Mouse (Mus musculus) liver, embryonic 14.5 days (tissue): ENCODE results near the gene RPS10-NUDT3.

Source experiments
- CTCF ChIP-seq: IDR thresholded peaks from 2 replicates; pipeline ENCODE4 v1.5.1; 2016; ENCODE audit warnings: antibody characterized with exemption, low read depth, control low read depth
- EP300 ChIP-seq: IDR thresholded peaks from 2 replicates; pipeline ENCODE4 v1.6.1; 2016; ENCODE audit warnings: antibody characterized with exemption, low read depth

- TF ChIP-seq CTCF (no peak), EP300 (no peak)
Measured at GRCm38 (mm10) chr17:27560926-27561480, 74.0 kb downstream of the RPS10-NUDT3 start.
